Mouse (Mus musculus): Measurements from ENCODE around the gene Disp1. TPM values are rescaled to one million over a fixed set of nuclear protein-coding genes. Genes with fewer than 3 reads are reported as not detected.

The Disp1 gene
- polyA plus RNA-seq, 1 experiment from 2014 or later: 5.5 TPM

GRCm38 (mm10) chr1:183043161-183043812 is 178.0 kb downstream of the Disp1 start:
- no peaks in the 10 kb centered on the region for H3K9me3 ChIP-seq (replicated peaks; ENCODE audit: control insufficient read depth, low read length)
- H3K4me1 ChIP-seq (ENCODE audit: control insufficient read depth, insufficient read depth, low read length): peaks cover 13% of the 10 kb centered on the region
- no peak overlapping the region for H3K27ac ChIP-seq (ENCODE audit: low read depth, low read length)
- 76% methylated on average over 13 of the region's 13 CpGs for WGBS
- no peak overlapping the region for H3K4me3 ChIP-seq (ENCODE audit: low read depth, low read length)
- H3K9ac ChIP-seq (ENCODE audit: low read length): no peak overlapping the region
- ATAC-seq (no peak), DNase-seq (ENCODE audit: low spot score) (no peak)
- no peaks in the 10 kb centered on the region for H3K36me3 ChIP-seq (ENCODE audit: control insufficient read depth, insufficient read depth, low read length)
- peaks cover 33% of the 10 kb centered on the region for H3K27me3 ChIP-seq (replicated peaks; ENCODE audit: control insufficient read depth, insufficient read depth, low read length)
- H3K4me2 ChIP-seq (ENCODE audit: low read length): no peak overlapping the region

GRCm38 (mm10) chr1:183041703-183042102 is 179.6 kb downstream of the Disp1 start:
- WGBS: 75% methylated on average over 6 of the region's 7 CpGs
- H3K4me2 ChIP-seq (ENCODE audit: low read length): no peak overlapping the region
- no peak for DNase-seq (ENCODE audit: low spot score)
- H3K27ac ChIP-seq (ENCODE audit: low read depth, low read length): no peak overlapping the region
- no peaks in the 10 kb centered on the region for H3K9me3 ChIP-seq (replicated peaks; ENCODE audit: control insufficient read depth, low read length)
- H3K36me3 ChIP-seq (ENCODE audit: control insufficient read depth, insufficient read depth, low read length): no peaks in the 10 kb centered on the region
- no peak for ATAC-seq
- H3K4me3 ChIP-seq (ENCODE audit: low read depth, low read length): no peak overlapping the region
- no peak overlapping the region for H3K9ac ChIP-seq (ENCODE audit: low read length)
- peaks cover 32% of the 10 kb centered on the region for H3K27me3 ChIP-seq (replicated peaks; ENCODE audit: control insufficient read depth, insufficient read depth, low read length)
- no peaks in the 10 kb centered on the region; the same call in 1 of the 2 replicates for H3K4me1 ChIP-seq (ENCODE audit: control insufficient read depth, insufficient read depth, low read length)

GRCm38 (mm10) chr1:183040847-183041382 is 180.4 kb downstream of the Disp1 start:
- Histone ChIP-seq H3K27ac (ENCODE audit: low read depth, low read length) (no peak overlapping the region), H3K4me3 (ENCODE audit: low read depth, low read length) (no peak overlapping the region), H3K36me3 (ENCODE audit: control insufficient read depth, insufficient read depth, low read length) (no peaks in the 10 kb centered on the region), H3K4me1 (ENCODE audit: control insufficient read depth, insufficient read depth, low read length) (no peaks in the 10 kb centered on the region), H3K27me3 (replicated peaks; ENCODE audit: control insufficient read depth, insufficient read depth, low read length) (peaks cover 32% of the 10 kb centered on the region), H3K9me3 (replicated peaks; ENCODE audit: control insufficient read depth, low read length) (no peaks in the 10 kb centered on the region), H3K9ac (ENCODE audit: low read length) (no peak overlapping the region), H3K4me2 (ENCODE audit: low read length) (no peak overlapping the region)
- WGBS: 90% methylated on average over 11 of the region's 11 CpGs
- DNase-seq (ENCODE audit: low spot score): no peak
- ATAC-seq: no peak

- Histone ChIP-seq H3K4me2 (ENCODE audit: low read length) (no peak overlapping the region), H3K27me3 (replicated peaks; ENCODE audit: control insufficient read depth, insufficient read depth, low read length) (peaks cover 32% of the 10 kb centered on the region), H3K36me3 (ENCODE audit: control insufficient read depth, insufficient read depth, low read length) (no peaks in the 10 kb centered on the region), H3K27ac (ENCODE audit: low read depth, low read length) (no peak overlapping the region), H3K9me3 (replicated peaks; ENCODE audit: control insufficient read depth, low read length) (no peaks in the 10 kb centered on the region), H3K9ac (ENCODE audit: low read length) (no peak overlapping the region), H3K4me3 (ENCODE audit: low read depth, low read length) (no peak overlapping the region), H3K4me1 (ENCODE audit: control insufficient read depth, insufficient read depth, low read length) (no peaks in the 10 kb centered on the region)
- ATAC-seq: no peak
- 53% methylated on average over 6 of the region's 6 CpGs for WGBS
- no peak for DNase-seq (ENCODE audit: low spot score)
Measured at GRCm38 (mm10) chr1:183039881-183040708, 181.2 kb downstream of the Disp1 start.

- no peaks in the 10 kb centered on the region for H3K4me1 ChIP-seq (ENCODE audit: control insufficient read depth, insufficient read depth, low read length)
- H3K4me3 ChIP-seq (ENCODE audit: low read depth, low read length): no peak overlapping the region
- WGBS: 82% methylated on average over 7 of the region's 7 CpGs
- no peak overlapping the region for H3K9ac ChIP-seq (ENCODE audit: low read length)
- no peaks in the 10 kb centered on the region for H3K36me3 ChIP-seq (ENCODE audit: control insufficient read depth, insufficient read depth, low read length)
- peaks cover 25% of the 10 kb centered on the region for H3K27me3 ChIP-seq (replicated peaks; ENCODE audit: control insufficient read depth, insufficient read depth, low read length)
- no peak overlapping the region for H3K4me2 ChIP-seq (ENCODE audit: low read length)
- DNase-seq (ENCODE audit: low spot score) (no peak), ATAC-seq (no peak)
- H3K9me3 ChIP-seq (replicated peaks; ENCODE audit: control insufficient read depth, low read length): no peaks in the 10 kb centered on the region
- no peak overlapping the region for H3K27ac ChIP-seq (ENCODE audit: low read depth, low read length)
Measured at GRCm38 (mm10) chr1:183039404-183039803, 181.9 kb downstream of the Disp1 start.

Small RNAs within 50 kb of the gene (microRNA-seq; reads per million reads assigned to microRNA genes)
- gene Gm24975: not detected

Other genes with a start within 250 kb of the Disp1 start
- 37.0 and 40.0 TPM in 2 replicates for gene Aida, start 75.1 kb upstream of the Disp1 start, polyA plus RNA-seq (2014; fragmentation: Nextera tagmentation; extraction: Ambion mirVana)
- 109 and 126 TPM in 2 replicates for gene Brox, start 75.7 kb upstream of the Disp1 start, polyA plus RNA-seq (2014; fragmentation: Nextera tagmentation; extraction: Ambion mirVana)
- gene Mia3, start 148.0 kb upstream of the Disp1 start, polyA plus RNA-seq (2014; fragmentation: Nextera tagmentation; extraction: Ambion mirVana): 62.9 and 89.3 TPM in 2 replicates
- gene Taf1a, start 167.5 kb upstream of the Disp1 start, polyA plus RNA-seq (2014; fragmentation: Nextera tagmentation; extraction: Ambion mirVana): 12.5 and 13.2 TPM in 2 replicates
- gene Hhipl2, start 196.7 kb upstream of the Disp1 start, polyA plus RNA-seq (2014; fragmentation: Nextera tagmentation; extraction: Ambion mirVana): 0.09 TPM in 2 replicates

All from forebrain, embryonic 14.5 days (tissue).